Mouse (Mus musculus): ENCODE data around the gene Zfp791. TPM values are rescaled to one million over a fixed set of nuclear protein-coding genes. Genes with fewer than 3 reads are reported as not detected.

Gene Zfp791
- polyA plus RNA-seq, 1 experiment from 2014 or later = 2.3 TPM

GRCm38 (mm10) chr8:85067155-85067554, 55.7 kb downstream of the Zfp791 start:
- H3K27me3 ChIP-seq = no peaks in the 10 kb centered on the region
- H3K9ac ChIP-seq = no peak overlapping the region
- no peak for ATAC-seq (ENCODE audit: low read depth)
- peaks cover 13% of the 10 kb centered on the region for H3K4me1 ChIP-seq (replicated peaks)
- peaks cover 57% of the 10 kb centered on the region for H3K36me3 ChIP-seq
- no peak overlapping the region for H3K4me3 ChIP-seq
- no peak overlapping the region for H3K4me2 ChIP-seq
- 93% methylated on average over 2 of the region's 2 CpGs for WGBS
- H3K27ac ChIP-seq (replicated peaks) = no peak overlapping the region
- H3K9me3 ChIP-seq = no peaks in the 10 kb centered on the region

GRCm38 (mm10) chr8:85065213-85065612, 57.7 kb downstream of the Zfp791 start:
- 49% methylated on average over 2 of the region's 2 CpGs for WGBS
- Histone ChIP-seq H3K4me3 (no peak overlapping the region), H3K36me3 (peaks cover 57% of the 10 kb centered on the region), H3K4me2 (no peak overlapping the region), H3K27me3 (no peaks in the 10 kb centered on the region), H3K9me3 (no peaks in the 10 kb centered on the region), H3K27ac (replicated peaks) (no peak overlapping the region), H3K9ac (no peak overlapping the region), H3K4me1 (replicated peaks) (peaks cover 22% of the 10 kb centered on the region)
- no peak for ATAC-seq (ENCODE audit: low read depth)

- H3K9me3 ChIP-seq = no peaks in the 10 kb centered on the region
- ATAC-seq (ENCODE audit: low read depth) = no peak
- H3K9ac ChIP-seq = no peak overlapping the region
- 95% methylated on average over 4 of the region's 4 CpGs for WGBS
- no peak overlapping the region for H3K27ac ChIP-seq (replicated peaks)
- no peaks in the 10 kb centered on the region for H3K27me3 ChIP-seq
- H3K4me1 ChIP-seq (replicated peaks) = peaks cover 22% of the 10 kb centered on the region
- no peak overlapping the region for H3K4me2 ChIP-seq
- H3K4me3 ChIP-seq = no peak overlapping the region
- H3K36me3 ChIP-seq = peaks cover 47% of the 10 kb centered on the region
Measured at GRCm38 (mm10) chr8:85062603-85063002, 60.3 kb downstream of the Zfp791 start.

- peak; percentile 93 for ATAC-seq (ENCODE audit: low read depth)
- H3K4me1 ChIP-seq (replicated peaks) = peaks cover 22% of the 10 kb centered on the region
- peak within 1 kb of the TSS; percentile 98 for H3K4me2 ChIP-seq
- H3K9ac ChIP-seq = peak within 1 kb of the TSS; percentile 81
- WGBS = 1% methylated on average over 52 of the region's 53 CpGs
- H3K9me3 ChIP-seq = no peaks in the 10 kb centered on the region
- no peaks in the 10 kb centered on the region for H3K27me3 ChIP-seq
- H3K27ac ChIP-seq (replicated peaks) = peak within 1 kb of the TSS; percentile 64
- peaks cover 45% of the 10 kb centered on the region for H3K36me3 ChIP-seq
- peak within 1 kb of the TSS; percentile 96 for H3K4me3 ChIP-seq
Measured at GRCm38 (mm10) chr8:85059879-85060616, 62.8 kb downstream of the Zfp791 start, which contains the start of gene Fbxw9. Gene Fbxw9 (plus strand): TSS chr8:85060055.

Small RNAs within 50 kb of the gene (microRNA-seq; reads per million reads assigned to microRNA genes)
- 3.1 reads per million, percentile 14 among the genes with 10 or more reads in this experiment for gene Gm23388
- 0.74 reads per million for gene Mir7070

Other genes with a start within 250 kb of the Zfp791 start
- 37.2 and 37.3 TPM in 2 replicates for gene Gcdh, start 229.2 kb downstream of the Zfp791 start, polyA plus RNA-seq (2015; fragmentation: Nextera tagmentation; extraction: Ambion mirVana)
- 0.90 and 0.91 TPM in 2 replicates for gene Klf1, start 221.2 kb downstream of the Zfp791 start, polyA plus RNA-seq (2015; fragmentation: Nextera tagmentation; extraction: Ambion mirVana)
- 4.5 and 8.8 TPM in 2 replicates for gene Dnase2a, start 214.5 kb downstream of the Zfp791 start, polyA plus RNA-seq (2015; fragmentation: Nextera tagmentation; extraction: Ambion mirVana)
- gene Mast1, start 185.7 kb downstream of the Zfp791 start, polyA plus RNA-seq (2015; fragmentation: Nextera tagmentation; extraction: Ambion mirVana) = 62.7 and 70.3 TPM in 2 replicates
- gene Rtbdn, start 176.1 kb downstream of the Zfp791 start, polyA plus RNA-seq (2015; fragmentation: Nextera tagmentation; extraction: Ambion mirVana) = 1.4 and 1.6 TPM in 2 replicates
- not detected in 2 replicates for gene Gm49661, start 153.7 kb downstream of the Zfp791 start, polyA plus RNA-seq (2015; fragmentation: Nextera tagmentation; extraction: Ambion mirVana)
- gene Prdx2, start 153.5 kb downstream of the Zfp791 start, polyA plus RNA-seq (2015; fragmentation: Nextera tagmentation; extraction: Ambion mirVana) = 1,236 and 1,369 TPM in 2 replicates
- 55.0 and 55.6 TPM in 2 replicates for gene Rnaseh2a, start 153.3 kb downstream of the Zfp791 start, polyA plus RNA-seq (2015; fragmentation: Nextera tagmentation; extraction: Ambion mirVana)
- 7.5 and 8.4 TPM in 2 replicates for gene Junb, start 144.4 kb downstream of the Zfp791 start, polyA plus RNA-seq (2015; fragmentation: Nextera tagmentation; extraction: Ambion mirVana)
- 22.8 and 25.0 TPM in 2 replicates for gene Hook2, start 132.5 kb downstream of the Zfp791 start, polyA plus RNA-seq (2015; fragmentation: Nextera tagmentation; extraction: Ambion mirVana)
- gene Best2, start 108.6 kb downstream of the Zfp791 start, polyA plus RNA-seq (2015; fragmentation: Nextera tagmentation; extraction: Ambion mirVana) = not detected in 2 replicates
- 148 and 151 TPM in 2 replicates for gene Asna1, start 97.8 kb downstream of the Zfp791 start, polyA plus RNA-seq (2015; fragmentation: Nextera tagmentation; extraction: Ambion mirVana)
- gene Trir, start 96.3 kb downstream of the Zfp791 start, polyA plus RNA-seq (2015; fragmentation: Nextera tagmentation; extraction: Ambion mirVana) = 147 and 170 TPM in 2 replicates
- 49.0 and 52.7 TPM in 2 replicates for gene Tnpo2, start 86.2 kb downstream of the Zfp791 start, polyA plus RNA-seq (2015; fragmentation: Nextera tagmentation; extraction: Ambion mirVana)
- 48.6 and 50.8 TPM in 2 replicates for gene Fbxw9, start 63.0 kb downstream of the Zfp791 start, polyA plus RNA-seq (2015; fragmentation: Nextera tagmentation; extraction: Ambion mirVana)
- 1.5 TPM in 1 of 2 replicates, not detected in the other for gene Gm5741, start 55.1 kb downstream of the Zfp791 start, polyA plus RNA-seq (2015; fragmentation: Nextera tagmentation; extraction: Ambion mirVana)
- 86.9 and 109 TPM in 2 replicates for gene Dhps, start 51.3 kb downstream of the Zfp791 start, polyA plus RNA-seq (2015; fragmentation: Nextera tagmentation; extraction: Ambion mirVana)
- gene Wdr83os, start 42.4 kb downstream of the Zfp791 start, polyA plus RNA-seq (2015; fragmentation: Nextera tagmentation; extraction: Ambion mirVana) = 117 and 118 TPM in 2 replicates
- 56.5 and 58.6 TPM in 2 replicates for gene Wdr83, start 41.8 kb downstream of the Zfp791 start, polyA plus RNA-seq (2015; fragmentation: Nextera tagmentation; extraction: Ambion mirVana)
- gene Man2b1, start 39.8 kb downstream of the Zfp791 start, polyA plus RNA-seq (2015; fragmentation: Nextera tagmentation; extraction: Ambion mirVana) = 18.7 and 19.2 TPM in 2 replicates
- not detected in 2 replicates for gene Cks1brt, start 28.8 kb upstream of the Zfp791 start, polyA plus RNA-seq (2015; fragmentation: Nextera tagmentation; extraction: Ambion mirVana)
- gene Olfr371, start 102.9 kb upstream of the Zfp791 start, polyA plus RNA-seq (2015; fragmentation: Nextera tagmentation; extraction: Ambion mirVana) = not detected in 2 replicates
- gene Orc6, start 176.5 kb upstream of the Zfp791 start, polyA plus RNA-seq (2015; fragmentation: Nextera tagmentation; extraction: Ambion mirVana) = 73.5 and 78.3 TPM in 2 replicates
- 178 and 183 TPM in 2 replicates for gene Vps35, start 176.7 kb upstream of the Zfp791 start, polyA plus RNA-seq (2015; fragmentation: Nextera tagmentation; extraction: Ambion mirVana)

Measured in neural tube, embryonic 13.5 days (tissue).